Mouse (Mus musculus) liver, embryonic 11.5 days (tissue): ENCODE measurements around the gene Gm5244. TPM values are rescaled to one million over a fixed set of nuclear protein-coding genes. Genes with fewer than 3 reads are reported as not detected.

ENCODE experiments used
- ATAC-seq: fragments of 200-750 bp; cut with Nextera tagmentation; replicated peaks from 2 replicates; pipeline ENCODE4 v1.8.0; 2017; ENCODE audit warnings: moderate number of reproducible peaks, mild to moderate bottlenecking, moderate TSS enrichment, moderate library complexity; ENCODE audit not compliant: low FRiP score
- DNase-seq: peaks from one replicate; pipeline ENCODE4 v3.0.0-alpha.2; 2017; ENCODE audit warnings: low spot score
- H3K27ac ChIP-seq: fragments of 300-500 bp; sonication (generic); 2 replicates; pipeline ENCODE4 v1.5.1; 2014; ENCODE audit warnings: mild to moderate bottlenecking, low read depth, low read length, control low read depth
- H3K27me3 ChIP-seq: fragments of 300-500 bp; sonication (generic); replicated peaks from 2 replicates; pipeline ENCODE4 v1.6.1; 2014; ENCODE audit warnings: low read length, mixed read lengths; ENCODE audit not compliant: control insufficient read depth, insufficient read depth
- H3K36me3 ChIP-seq: fragments of 300-500 bp; sonication (generic); 2 replicates; pipeline ENCODE4 v1.6.1; 2014; ENCODE audit warnings: mild to moderate bottlenecking, low read length, moderate library complexity, mixed read lengths; ENCODE audit not compliant: control insufficient read depth, insufficient read depth
- H3K4me1 ChIP-seq: fragments of 300-500 bp; sonication (generic); replicated peaks from 2 replicates; pipeline ENCODE4 v1.6.1; 2014; ENCODE audit warnings: low read length, mixed read lengths; ENCODE audit not compliant: control insufficient read depth, insufficient read depth
- H3K4me2 ChIP-seq: fragments of 300-500 bp; sonication (generic); 2 replicates; pipeline ENCODE4 v1.6.1; 2014; ENCODE audit warnings: mild to moderate bottlenecking, control low read depth, moderate library complexity
- H3K4me3 ChIP-seq: fragments of 300-500 bp; sonication (generic); 2 replicates; pipeline ENCODE4 v1.5.1; 2014; ENCODE audit warnings: low read depth, low read length, control low read depth
- H3K9ac ChIP-seq: fragments of 300-500 bp; sonication (generic); 2 replicates; pipeline ENCODE4 v1.6.1; 2014; ENCODE audit warnings: low read depth, low read length, control low read depth
- H3K9me3 ChIP-seq: fragments of 300-500 bp; sonication (generic); 2 replicates; pipeline ENCODE4 v1.6.1; 2016; ENCODE audit warnings: low read length, inconsistent platforms, mixed read lengths; ENCODE audit not compliant: control insufficient read depth
- WGBS: fragments of 180-500 bp; shearing (Covaris S2); extraction: QIAGEN DNeasy Blood & Tissue Kit; methylation state at CpG from one replicate; pipeline ENCODE4 v1.1.7; 2014; 5-methylcytosine and 5-hydroxymethylcytosine counted together
- polyA plus RNA-seq: library from polyadenylated mRNA; unstranded; fragments of >200 nt; fragmentation: Nextera tagmentation; extraction: Ambion mirVana; gene quantifications from 2 replicates; pipeline ENCODE4 v1.2.1, GENCODE M21; 2014

Gm5244 gene
- polyA plus RNA-seq = not detected in 2 replicates

DNA sequence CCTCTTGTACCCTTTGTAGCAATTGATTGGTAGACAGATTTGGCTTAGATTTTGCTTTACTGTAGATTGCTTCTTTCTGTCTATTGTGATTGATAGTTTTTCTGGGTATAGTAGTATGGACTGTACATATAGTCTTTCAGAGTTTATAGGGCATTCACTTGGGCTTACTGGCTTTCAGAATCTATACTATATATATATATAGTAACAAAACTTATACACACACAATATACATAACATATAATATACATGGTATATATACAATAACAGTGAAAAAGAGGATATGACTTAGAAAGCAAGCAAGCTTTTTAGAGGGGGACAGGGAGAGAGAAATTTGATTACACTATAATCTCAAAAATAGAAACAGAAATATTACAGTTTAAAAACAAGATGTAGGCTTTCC is at the start of gene Gm5244:
Gm5244 (plus strand) TSS at position 301 of the 400 bp plus-strand sequence.
- Histone ChIP-seq H3K27me3 (no peaks in the 10 kb centered on the region), H3K27ac (no peak within 1 kb of the TSS), H3K36me3 (no peaks in the 10 kb centered on the region), H3K4me2 (no peak within 1 kb of the TSS), H3K4me1 (no peaks in the 10 kb centered on the region), H3K9ac (no peak within 1 kb of the TSS), H3K9me3 (no peaks in the 10 kb centered on the region), H3K4me3 (no peak within 1 kb of the TSS)
- no peak for ATAC-seq
- no peak for DNase-seq

DNA sequence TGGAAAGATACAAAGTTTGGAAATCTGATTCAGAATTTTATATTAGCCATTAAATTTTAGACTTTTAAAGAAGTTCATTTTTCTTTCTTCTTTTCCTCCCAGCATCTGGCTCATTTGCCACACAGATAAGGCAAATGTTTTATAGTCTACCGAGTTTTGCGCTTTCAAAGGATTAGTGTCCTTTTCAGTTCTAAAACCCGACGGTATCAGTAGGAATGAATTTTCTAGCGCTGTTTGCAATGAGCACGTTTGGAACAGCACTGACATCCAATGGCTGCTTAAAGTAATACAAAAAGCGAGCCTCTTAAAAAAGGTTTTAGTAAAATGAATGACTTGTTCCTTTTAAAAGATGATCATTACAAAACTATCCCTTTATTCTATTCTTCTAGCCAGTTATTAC is 49.4 kb upstream of the Gm5244 start:
- Histone ChIP-seq H3K4me1 (peaks cover 3% of the 10 kb centered on the region; the same call in 1 of the 2 replicates), H3K4me3 (peak overlapping the region; percentile 92), H3K9me3 (no peaks in the 10 kb centered on the region), H3K9ac (peak overlapping the region; percentile 91), H3K36me3 (no peaks in the 10 kb centered on the region), H3K4me2 (peak overlapping the region; percentile 82), H3K27me3 (no peaks in the 10 kb centered on the region), H3K27ac (peak overlapping the region; percentile 99)
- under 1% methylated on average over 7 of the region's 7 CpGs for WGBS
- ATAC-seq (no peak), DNase-seq (no peak)

DNA sequence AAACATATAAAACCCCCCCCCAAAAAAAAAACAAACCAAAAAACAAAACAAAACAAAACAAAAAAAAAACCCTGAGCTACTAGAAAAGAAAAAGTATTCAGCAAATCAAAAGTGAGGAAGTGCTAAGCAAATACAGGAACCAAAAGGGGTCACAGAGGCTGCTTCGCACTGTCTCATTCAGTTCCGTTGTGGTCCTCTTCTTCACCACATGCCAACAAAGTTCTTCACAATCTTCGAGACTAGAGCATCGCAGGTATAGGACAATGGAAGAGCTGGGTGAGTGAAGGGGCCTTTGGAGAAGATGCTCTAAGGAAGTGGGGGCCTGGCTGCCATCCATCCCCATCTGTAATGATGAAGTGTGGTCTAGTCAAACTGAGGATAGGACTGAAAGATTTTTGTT is 48.1 kb upstream of the Gm5244 start:
- WGBS = 67% methylated on average over 4 of the region's 4 CpGs
- ATAC-seq (no peak), DNase-seq (no peak)
- no peaks in the 10 kb centered on the region for H3K4me1 ChIP-seq
- H3K4me2 ChIP-seq = no peak overlapping the region
- no peak overlapping the region for H3K9ac ChIP-seq
- H3K4me3 ChIP-seq = no peak overlapping the region
- no peaks in the 10 kb centered on the region for H3K36me3 ChIP-seq
- no peak overlapping the region for H3K27ac ChIP-seq
- no peaks in the 10 kb centered on the region for H3K9me3 ChIP-seq
- H3K27me3 ChIP-seq = no peaks in the 10 kb centered on the region

DNA sequence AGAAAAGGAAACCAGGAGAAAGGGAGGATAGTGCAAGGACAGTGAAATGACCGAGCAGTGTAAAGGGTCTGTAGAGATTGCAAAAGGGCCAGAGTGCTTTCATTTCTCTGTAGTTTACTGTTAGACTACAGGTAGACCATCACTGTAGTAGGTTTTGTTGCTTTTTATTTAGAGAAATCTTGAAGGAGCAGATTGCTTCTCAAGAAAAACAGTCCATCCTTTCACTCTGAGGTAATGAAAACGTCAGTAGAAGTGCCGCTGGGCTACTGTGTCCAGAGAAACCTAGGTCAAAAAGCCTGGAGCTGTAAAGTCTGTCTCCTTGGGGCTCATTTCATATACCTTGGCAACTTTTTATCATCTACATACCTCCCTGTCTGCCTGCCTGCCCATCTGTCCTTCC is 47.4 kb upstream of the Gm5244 start:
- ATAC-seq (no peak), DNase-seq (no peak)
- H3K4me1 ChIP-seq = no peaks in the 10 kb centered on the region
- no peak overlapping the region for H3K4me2 ChIP-seq
- 79% methylated on average over 3 of the region's 3 CpGs for WGBS
- H3K9me3 ChIP-seq = no peaks in the 10 kb centered on the region
- no peak overlapping the region for H3K9ac ChIP-seq
- H3K4me3 ChIP-seq = no peak overlapping the region
- no peaks in the 10 kb centered on the region for H3K36me3 ChIP-seq
- H3K27me3 ChIP-seq = no peaks in the 10 kb centered on the region
- no peak overlapping the region for H3K27ac ChIP-seq

DNA sequence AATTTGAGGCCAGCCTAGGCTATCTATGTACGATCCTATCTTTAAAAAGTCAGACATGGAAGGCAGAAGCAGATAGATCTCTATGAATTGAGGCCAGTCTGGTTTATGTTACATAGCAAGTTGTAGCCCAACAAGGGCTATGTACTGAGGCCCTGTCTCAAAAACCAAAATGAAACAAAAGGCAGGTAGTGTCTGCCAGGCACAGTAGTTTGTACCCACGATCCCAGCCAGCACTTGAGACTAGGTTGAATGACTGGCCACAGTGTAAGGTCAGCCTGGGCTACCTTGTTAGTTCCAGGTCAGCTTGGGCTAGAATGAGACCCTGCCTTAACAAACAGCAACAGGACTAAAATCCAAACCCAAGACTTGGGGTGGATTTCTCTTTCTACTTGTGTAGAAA is 45.9 kb upstream of the Gm5244 start:
- no peak for DNase-seq
- WGBS = 63% methylated on average over 2 of the region's 2 CpGs

DNA sequence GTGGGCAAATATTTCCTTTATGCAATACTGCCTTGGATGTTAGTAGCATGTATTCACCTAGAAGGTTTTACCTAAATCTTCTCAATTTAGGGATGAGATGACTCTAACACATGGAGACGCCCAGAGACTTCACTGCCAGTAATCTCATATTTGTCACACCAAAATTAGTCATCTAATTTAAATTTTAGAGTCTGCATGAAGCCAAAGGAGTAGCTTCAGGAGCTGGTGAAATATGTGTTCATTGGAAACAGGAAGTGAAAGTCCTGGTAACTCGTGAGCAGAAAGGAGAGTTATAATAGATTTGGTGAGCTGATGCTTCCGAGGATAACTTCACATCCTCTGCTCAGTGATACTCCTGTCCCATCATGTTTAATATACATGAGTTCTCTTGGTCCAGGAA is 45.4 kb upstream of the Gm5244 start:
- no peak for DNase-seq

More for the DNA sequence above, 45.9 kb upstream of the Gm5244 start:
- H3K27me3 ChIP-seq = no peaks in the 10 kb centered on the region
- no peaks in the 10 kb centered on the region for H3K4me1 ChIP-seq
- H3K9ac ChIP-seq = no peak overlapping the region
- no peak overlapping the region for H3K4me3 ChIP-seq
- ATAC-seq = no peak
- no peak overlapping the region for H3K27ac ChIP-seq
- H3K4me2 ChIP-seq = no peak overlapping the region
- H3K9me3 ChIP-seq = no peaks in the 10 kb centered on the region
- no peaks in the 10 kb centered on the region for H3K36me3 ChIP-seq

DNA sequence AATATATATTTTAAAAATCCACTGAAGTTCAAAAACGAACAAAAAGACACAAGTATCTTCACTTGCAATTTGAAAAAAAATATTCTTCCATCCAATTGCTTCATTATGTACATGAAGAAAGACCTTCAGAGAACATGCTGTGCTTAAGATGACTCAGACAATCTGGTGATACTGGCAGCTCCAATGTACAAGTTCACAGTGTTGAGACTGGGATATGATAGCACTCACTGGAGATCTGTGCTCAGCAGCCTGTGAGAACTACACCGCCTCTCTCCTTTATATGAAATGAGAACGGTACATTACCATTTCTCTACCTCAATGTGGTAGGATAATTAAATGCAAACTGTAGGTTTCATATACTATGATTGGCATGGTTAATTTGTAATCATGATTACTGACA is 43.7 kb upstream of the Gm5244 start:
- Histone ChIP-seq H3K27ac (no peak overlapping the region), H3K4me1 (no peaks in the 10 kb centered on the region), H3K4me3 (no peak overlapping the region), H3K36me3 (no peaks in the 10 kb centered on the region), H3K9ac (no peak overlapping the region), H3K4me2 (no peak overlapping the region), H3K27me3 (no peaks in the 10 kb centered on the region), H3K9me3 (no peaks in the 10 kb centered on the region)
- DNase-seq (no peak), ATAC-seq (no peak)
- 77% methylated on average over 3 of the region's 3 CpGs for WGBS

More for the DNA sequence above, 45.4 kb upstream of the Gm5244 start:
- Histone ChIP-seq H3K9me3 (no peaks in the 10 kb centered on the region), H3K36me3 (no peaks in the 10 kb centered on the region), H3K4me1 (no peaks in the 10 kb centered on the region), H3K9ac (no peak overlapping the region), H3K4me3 (no peak overlapping the region), H3K27ac (no peak overlapping the region), H3K4me2 (no peak overlapping the region), H3K27me3 (no peaks in the 10 kb centered on the region)
- no peak for ATAC-seq
- WGBS = 66% methylated on average over 3 of the region's 3 CpGs

DNA sequence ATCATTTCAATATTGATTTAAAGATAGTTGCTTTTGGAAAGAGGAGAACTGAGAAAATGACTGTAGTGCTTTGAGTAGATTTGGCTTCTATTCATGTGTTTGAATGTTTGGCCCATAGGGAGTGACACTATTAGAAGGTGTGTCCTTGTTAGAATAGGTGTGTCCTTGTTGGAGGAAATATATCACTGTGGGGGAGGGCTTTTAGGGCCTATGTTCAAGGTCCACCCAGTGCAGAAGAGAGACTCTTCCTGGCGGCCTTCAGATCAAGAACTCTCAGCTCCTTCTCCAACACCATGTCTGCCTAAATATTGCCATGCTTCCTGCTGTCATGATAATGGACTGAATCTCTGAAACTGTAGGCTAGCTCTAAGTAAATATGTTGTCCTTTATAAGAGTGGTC is 42.2 kb upstream of the Gm5244 start:
- no peak overlapping the region for H3K27ac ChIP-seq
- H3K36me3 ChIP-seq = no peaks in the 10 kb centered on the region
- H3K9me3 ChIP-seq = no peaks in the 10 kb centered on the region
- no peaks in the 10 kb centered on the region for H3K4me1 ChIP-seq
- no peak overlapping the region for H3K4me3 ChIP-seq
- H3K27me3 ChIP-seq = no peaks in the 10 kb centered on the region
- ATAC-seq (no peak), DNase-seq (no peak)
- no peak overlapping the region for H3K4me2 ChIP-seq
- 88% methylated on average over 1 of the region's 1 CpGs for WGBS
- no peak overlapping the region for H3K9ac ChIP-seq

DNA sequence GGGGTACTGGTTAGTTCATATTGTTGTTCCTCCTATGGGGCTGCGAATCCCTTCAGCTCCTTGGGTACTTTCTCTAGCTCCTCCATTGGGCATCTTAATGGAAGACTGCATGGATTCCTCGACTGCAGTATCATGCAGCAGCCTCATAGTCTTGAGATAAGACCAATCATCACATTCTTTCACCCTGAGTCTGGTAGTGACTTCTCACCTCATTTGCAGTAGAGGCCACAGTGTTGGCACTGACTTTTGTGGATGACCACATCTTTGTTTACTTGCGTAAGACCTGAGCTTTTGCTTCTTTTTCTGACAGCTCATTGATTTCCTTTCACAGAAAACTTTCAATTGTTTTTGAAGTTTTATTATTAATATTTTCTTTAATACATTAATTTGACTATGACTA is 40.8 kb upstream of the Gm5244 start:
- Histone ChIP-seq H3K9ac (no peak overlapping the region), H3K9me3 (no peaks in the 10 kb centered on the region), H3K4me1 (no peaks in the 10 kb centered on the region), H3K4me3 (no peak overlapping the region), H3K36me3 (no peaks in the 10 kb centered on the region), H3K4me2 (no peak overlapping the region), H3K27me3 (no peaks in the 10 kb centered on the region), H3K27ac (no peak overlapping the region)
- ATAC-seq (no peak), DNase-seq (no peak)
- WGBS = 67% methylated on average over 3 of the region's 3 CpGs
